Mouse (Mus musculus) olfactory bulb, adult 2 months (tissue): ENCODE data around the gene Exoc4.

Source experiments
- CTCF ChIP-seq: fragments of 200-500 bp; IDR thresholded peaks from 2 replicates; pipeline ENCODE4 v1.5.1; 2012; ENCODE audit warnings: low read depth, mild to moderate bottlenecking, low read length, moderate library complexity; ENCODE audit not compliant: insufficient read depth
- POLR2A ChIP-seq: fragments of 200-500 bp; IDR thresholded peaks from 2 replicates; pipeline ENCODE4 v1.6.1; 2012; ENCODE audit warnings: mild to moderate bottlenecking, low read depth, low read length, moderate library complexity; ENCODE audit not compliant: insufficient read depth

GRCm38 (mm10) chr6:33960766-33961165 lies 711.9 kb downstream of the Exoc4 start:
- TF ChIP-seq CTCF (no peak), POLR2A (no peak)
